Mouse (Mus musculus) heart, postnatal 14 days (tissue): ENCODE results near the gene Camta1. TPM values are rescaled to one million over a fixed set of nuclear protein-coding genes. Genes with fewer than 3 reads are reported as not detected.

Experiments used
- DNase-seq, 2 experiments: peaks; one replicate each; pipeline ENCODE4 v3.0.0; 2021 to 2022
- intact Hi-C: fragments of 180-260 bp; cut with DNase I; formaldehyde crosslinking; loops from one replicate; pipeline ENCODE4 v1.15.1; 2025
- total RNA-seq, 2 experiments: library from RNA; stranded (reverse); gene quantifications; 2 replicates each; pipeline ENCODE4 v1.2.3; 2021

Camta1 gene
- total RNA-seq, 2 experiments from 2014 or later, result 193 to 199 TPM

DNA sequence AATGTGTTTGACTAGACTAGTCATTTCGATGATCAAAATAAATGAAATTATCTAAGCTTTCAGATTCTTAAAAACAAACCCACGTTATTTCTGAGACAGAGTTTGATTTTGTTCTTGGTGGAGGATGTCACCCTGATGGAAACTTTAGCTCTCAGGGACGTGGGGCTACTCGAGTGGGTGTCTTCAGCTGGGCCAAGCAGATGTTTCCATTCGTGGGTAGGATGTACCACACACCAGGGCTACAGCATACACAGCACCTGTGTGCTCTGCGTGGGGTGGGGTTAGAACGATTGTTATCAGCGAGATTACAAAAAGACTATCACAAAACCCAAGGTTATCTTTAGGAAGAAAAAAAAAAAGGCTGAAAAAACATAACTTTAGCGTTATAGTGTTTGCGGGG lies 910.7 kb downstream of the Camta1 start:
- DNase-seq, result no peak
- intact Hi-C loops, result no loop called here

DNA sequence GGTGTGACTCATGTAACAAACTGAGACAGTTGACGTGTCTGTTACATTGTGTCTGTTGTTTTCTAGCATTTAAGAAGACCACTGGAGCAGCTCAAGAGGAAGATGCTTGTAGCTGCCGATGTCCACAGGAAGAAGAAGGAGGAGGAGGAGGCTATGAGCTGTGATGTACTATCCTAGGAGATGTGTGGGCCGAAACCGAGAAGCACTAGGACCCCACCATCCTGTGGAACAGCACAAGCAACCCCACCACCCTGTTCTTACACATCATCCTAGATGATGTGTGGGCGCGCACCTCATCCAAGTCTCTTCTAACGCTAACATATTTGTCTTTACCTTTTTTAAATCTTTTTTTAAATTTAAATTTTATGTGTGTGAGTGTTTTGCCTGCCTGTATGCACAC lies 917.0 kb downstream of the Camta1 start:
- no peak for DNase-seq
- intact Hi-C loops, result no loop called here

DNA sequence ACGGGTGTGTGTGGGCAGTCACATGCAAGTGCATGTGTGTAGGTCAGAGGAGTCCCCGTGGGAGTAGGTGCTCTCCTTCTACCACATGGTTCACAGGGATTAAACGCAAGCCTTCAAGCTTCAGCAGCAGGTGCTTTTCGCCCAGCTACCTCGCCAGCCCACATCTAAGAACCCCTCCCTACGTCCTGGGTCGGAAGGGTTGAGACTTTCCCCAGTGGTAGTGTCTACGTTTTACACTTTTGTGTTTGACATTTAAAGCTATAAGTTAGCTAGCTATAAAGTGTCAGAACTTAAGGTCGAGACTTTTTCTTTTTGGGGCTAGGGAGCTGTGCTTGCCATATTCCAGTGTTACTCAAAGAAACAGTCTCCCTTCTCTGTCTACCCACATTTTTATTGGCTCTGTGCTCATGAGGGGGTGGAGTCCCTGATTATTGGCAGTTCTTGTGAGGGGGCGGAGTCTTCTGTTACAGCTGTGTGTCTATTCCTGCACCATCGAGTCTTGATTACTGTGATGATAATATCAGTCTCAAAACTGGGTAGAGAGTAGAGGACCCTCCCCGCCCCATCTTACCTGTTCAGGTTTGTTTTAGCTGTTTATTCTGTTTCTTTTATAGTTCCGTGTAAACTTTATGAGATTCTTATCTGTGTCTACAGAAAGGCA lies 921.6 kb downstream of the Camta1 start:
- DNase-seq, result no peak
- intact Hi-C loops, result no loop called here

DNA sequence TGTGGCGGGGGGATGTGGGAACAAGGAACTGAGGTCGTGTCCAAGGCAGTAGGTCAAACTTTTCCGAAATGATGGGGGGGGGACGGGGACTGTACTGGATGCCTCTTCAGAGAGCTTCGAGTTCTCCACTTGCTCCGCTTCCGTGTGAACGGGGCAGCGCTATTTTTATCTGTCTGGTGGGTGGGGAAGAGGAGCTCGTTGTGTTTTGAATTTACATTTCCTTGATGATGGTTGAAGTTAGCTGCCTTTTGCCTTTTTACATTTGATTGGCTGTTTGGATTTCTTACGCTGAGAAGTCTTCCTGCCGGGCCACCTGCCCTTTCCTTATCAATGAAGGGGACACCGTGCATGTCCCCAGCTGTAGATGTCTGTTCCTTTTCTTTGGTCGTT lies 923.6 kb downstream of the Camta1 start:
- intact Hi-C loops, result no loop called here
- no peak for DNase-seq

DNA sequence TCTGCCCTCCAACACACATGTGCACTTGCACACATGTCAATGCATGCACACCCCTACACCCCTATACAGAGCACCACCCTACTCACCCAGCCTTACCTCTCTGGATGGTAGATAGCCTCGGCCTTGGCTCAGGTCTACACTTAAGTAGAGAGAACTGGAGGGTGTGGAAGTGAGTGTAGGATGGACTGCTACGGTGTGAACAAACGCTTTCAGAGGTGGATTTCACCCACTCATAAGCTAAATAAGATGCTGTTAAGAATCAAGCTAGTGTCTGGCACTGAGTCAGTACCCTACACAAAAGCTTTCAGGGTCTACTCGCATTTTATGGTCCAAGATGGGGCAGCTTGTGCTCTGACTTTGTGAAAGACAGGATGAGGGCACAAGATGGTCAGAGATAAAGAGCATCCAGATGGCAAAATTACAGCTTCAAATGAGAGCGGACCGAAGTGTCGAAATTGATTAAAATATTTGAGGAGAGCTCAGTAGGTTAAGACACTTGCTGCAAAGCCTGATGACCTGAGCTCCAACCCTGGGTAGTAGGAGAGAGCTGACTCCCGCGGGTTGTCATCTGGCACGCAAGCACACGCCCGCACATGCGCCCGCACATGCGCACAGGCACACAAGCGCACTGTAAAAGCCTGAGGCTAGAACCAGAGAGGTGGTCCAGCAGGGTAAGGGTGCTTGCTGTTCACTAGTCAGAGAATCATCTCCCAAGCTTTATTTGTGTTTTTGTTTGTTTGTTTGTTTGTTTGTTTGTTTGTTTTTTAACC lies 924.2 kb downstream of the Camta1 start:
- intact Hi-C loops, result no loop called here
- peak; percentile 30 to 39 for DNase-seq

DNA sequence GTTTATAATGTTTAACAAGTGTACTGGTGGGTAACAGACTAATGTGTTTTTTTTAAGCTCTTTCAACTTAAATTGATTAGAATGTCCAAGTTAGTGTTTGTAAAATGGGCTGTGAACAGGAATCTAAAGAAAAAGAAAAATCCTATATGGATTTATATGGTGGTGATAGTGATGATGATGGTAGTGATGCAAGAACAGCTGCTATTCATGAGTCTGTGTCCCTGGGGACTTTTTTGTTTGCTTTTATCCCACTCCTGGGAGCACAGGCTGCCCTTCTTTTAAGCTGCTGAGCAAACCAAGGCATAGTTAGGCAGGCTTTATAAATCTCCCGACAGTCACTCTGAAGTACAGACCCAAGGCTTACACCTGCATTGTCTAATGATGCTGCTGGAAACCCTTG lies 928.2 kb downstream of the Camta1 start:
- intact Hi-C loops, result no loop called here
- DNase-seq, result no peak

DNA sequence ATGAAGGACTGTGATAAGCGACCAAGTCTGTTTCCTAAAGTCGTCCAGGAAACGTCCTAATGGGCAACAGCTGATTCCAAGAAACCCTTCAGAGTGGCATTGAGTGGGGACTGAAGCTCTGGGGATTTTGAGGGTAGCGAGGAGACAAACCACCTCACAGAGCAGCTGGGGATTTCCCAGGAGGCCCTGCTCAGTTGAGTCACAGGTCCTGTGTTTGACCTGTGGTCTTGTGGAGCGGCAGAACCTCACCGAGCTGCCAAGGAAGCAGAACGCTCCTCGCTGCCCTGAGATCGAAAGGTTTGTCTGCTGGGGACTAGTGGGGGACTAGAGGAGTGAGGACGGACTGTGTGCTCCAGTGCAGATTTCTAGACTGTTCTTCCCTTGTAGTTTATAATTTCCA lies 933.9 kb downstream of the Camta1 start:
- intact Hi-C loops, result no loop called here
- DNase-seq, result no peak

DNA sequence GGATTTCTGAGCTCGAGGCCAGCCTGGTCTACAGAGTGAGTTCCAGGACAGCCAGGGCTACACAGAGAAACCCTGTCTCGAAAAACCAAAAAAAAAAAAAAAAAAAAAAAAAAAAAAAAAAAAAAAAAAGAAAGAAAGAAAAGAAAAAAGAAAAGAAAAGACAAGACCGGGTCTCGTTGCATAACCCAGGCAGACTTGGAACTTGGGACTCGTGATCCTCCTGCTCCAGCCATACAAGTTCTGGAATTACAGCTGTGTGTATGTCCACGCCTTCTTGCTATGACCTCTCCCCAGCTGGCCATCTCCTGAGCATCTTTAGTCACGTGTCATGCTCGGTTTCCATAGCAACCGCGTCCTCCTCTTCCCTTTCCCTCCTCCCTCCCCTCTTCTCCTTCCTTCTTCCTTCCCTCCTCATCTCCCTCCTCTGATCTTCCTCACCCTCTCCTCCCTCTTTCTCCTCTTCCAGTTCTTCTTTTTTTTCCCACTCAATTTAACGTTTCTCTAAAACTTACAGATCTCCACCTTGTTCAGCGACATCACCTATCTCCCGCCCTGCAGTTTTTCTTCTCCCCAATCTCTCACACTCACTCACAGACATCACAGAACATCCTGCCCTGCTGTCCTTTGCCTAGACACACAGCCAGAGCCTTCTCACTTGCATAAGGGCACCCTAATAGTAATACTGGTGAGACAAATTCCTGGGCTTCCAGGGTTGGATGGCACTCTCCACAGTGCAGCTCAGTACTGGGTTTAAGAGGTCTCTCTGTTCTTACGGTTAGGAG lies 934.6 kb downstream of the Camta1 start:
- intact Hi-C loops, result no loop called here

DNA sequence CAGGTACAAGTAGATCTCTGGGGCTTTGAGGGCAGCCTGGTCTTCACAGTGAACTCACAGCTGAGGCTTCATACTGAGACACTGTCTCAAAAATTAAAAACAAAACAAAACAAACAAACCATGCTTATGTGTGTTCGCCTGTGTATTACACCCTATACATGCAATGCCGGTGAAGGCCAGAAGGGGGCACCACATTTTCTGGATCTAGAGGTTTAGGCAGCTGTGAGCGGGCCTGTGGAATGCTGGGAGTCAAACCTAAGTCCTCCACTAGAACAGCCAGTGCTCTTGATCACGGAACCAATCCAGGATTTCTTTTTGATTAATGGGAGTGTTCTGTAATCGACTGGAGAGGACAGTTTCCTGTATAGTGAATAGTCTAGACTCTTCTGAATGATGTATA lies 935.8 kb downstream of the Camta1 start:
- no peak for DNase-seq
- intact Hi-C loops, result no loop called here

More for the DNA sequence above, 934.6 kb downstream of the Camta1 start:
- no peak for DNase-seq

DNA sequence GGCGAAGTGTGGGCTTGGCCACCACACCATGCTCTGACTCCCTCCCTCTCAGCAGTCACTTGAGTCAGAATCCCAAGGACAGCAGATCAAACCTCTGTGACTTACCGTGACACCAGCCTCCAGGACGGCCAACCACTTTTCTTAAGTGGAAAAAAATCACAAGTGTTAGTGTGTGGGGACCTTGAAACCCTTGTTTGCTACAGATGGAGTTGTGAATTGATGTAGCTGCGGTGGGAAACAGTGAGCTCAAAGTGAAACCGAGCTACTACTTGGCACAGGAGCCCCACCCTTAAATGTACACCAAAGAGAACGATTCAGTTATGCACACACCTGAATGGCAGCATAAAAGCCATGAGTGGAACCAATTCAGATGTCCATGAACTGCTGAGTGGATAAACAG lies 936.7 kb downstream of the Camta1 start:
- intact Hi-C loops, result no loop called here

DNA sequence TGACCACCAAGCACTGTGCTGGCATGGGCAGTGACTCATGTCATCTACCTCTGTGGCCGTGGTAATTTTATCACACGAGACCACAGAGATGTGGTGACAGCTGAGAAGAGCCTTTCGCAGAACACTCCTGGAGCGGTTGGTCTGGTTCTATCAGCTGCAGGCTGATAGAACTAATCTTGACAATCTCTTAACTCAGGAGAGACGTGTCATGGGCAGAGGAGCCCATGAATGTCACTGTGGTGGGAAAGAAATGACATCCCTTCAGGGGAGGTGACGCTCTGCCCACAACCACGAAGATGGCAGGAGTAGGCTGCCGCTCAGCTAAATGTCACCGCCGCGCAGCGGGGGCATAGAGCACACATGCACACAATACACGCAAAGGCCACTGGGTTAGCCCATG lies 937.4 kb downstream of the Camta1 start:
- intact Hi-C loops, result no loop called here

More for the DNA sequence above, 936.7 kb downstream of the Camta1 start:
- no peak for DNase-seq

DNA sequence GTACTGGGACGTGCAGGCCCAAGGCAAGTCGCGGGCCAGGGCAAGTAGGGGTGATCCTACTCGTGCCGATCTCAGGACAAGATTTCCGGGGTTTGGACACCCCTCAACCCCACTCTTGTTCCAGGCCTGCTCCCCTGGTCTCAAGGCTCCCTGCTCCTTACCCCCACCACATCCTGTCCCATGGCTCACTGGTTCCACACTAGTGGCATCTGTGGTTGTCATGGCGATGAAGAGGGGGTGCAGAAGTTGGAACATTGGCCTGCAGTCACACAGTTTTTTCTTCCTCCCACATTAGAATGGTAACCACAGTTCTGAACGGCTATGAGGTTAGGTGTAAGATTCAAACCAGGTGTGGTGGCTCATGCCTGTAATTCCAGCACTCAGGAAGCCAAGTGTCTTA lies 940.5 kb downstream of the Camta1 start:
- intact Hi-C loops, result no loop called here
- DNase-seq, result no peak

More for the DNA sequence above, 937.4 kb downstream of the Camta1 start:
- DNase-seq, result no peak

DNA sequence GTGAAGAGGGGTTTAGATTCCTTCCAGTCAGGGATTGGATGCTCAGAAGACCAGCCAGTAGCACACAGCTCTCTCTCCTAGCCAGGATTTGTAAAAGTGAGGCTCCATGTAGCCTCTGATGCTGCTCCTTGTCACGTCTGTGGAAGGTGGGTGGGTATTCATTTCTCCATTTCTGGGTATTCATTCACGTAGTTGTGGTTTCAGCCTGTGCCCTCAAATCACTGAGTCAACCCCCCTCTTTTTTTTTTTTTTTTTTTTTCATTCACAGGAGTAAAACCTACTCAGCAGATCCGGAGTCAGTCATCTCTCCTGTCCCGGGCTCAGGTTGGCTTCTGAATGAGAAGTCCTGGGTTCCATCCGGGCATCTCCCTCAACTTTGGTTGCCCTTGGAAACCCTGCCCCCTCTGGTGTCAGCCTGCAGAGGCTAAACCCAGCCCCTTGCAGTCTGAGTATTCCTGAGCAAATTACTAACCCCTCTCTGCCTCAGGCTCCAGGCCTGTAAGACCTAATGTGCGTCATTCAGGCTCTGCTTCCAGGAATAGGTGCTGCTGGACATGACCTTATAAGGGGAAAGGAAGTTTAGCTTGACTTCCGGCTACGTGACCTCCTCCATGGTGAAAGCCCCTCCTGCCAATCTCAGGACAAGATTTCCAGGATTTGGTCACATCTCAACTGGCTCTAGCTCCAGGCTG lies 944.2 kb downstream of the Camta1 start:
- DNase-seq, result no peak
- intact Hi-C loops, result no loop called here

DNA sequence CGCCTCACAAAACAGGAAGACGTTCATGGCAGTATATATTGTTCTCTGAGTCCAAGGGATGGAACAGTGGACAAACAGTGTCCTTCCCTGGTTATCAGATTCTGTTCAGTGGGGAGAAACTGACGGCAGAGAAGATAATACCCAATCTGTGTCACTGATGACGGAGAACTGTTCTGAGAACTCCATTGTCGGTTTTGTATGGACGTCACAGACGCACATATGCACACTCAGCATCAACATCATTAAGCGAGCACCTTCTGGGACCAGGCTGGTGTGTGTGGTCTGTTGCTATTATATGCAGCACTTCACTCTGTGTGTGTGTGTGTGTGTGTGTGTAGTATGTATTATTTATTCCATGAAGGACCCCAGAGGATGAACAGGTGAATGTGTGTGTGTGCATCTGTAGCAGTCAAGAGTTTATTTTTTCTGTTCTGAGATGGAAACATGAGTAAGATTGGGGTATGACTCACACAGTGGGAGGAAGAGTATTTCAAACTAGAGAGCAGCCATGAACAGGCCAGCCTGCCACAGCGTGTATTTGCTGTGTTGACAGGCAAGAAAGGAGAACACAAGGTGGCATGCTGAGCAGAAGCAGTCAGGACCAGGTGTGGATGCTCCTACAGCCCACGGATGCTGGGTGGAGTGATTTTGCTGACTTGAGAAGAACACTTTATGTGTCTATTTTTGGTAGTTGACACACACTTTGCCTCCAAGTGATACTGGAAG lies 946.3 kb downstream of the Camta1 start:
- no peak for DNase-seq
- intact Hi-C loops, result no loop called here

DNA sequence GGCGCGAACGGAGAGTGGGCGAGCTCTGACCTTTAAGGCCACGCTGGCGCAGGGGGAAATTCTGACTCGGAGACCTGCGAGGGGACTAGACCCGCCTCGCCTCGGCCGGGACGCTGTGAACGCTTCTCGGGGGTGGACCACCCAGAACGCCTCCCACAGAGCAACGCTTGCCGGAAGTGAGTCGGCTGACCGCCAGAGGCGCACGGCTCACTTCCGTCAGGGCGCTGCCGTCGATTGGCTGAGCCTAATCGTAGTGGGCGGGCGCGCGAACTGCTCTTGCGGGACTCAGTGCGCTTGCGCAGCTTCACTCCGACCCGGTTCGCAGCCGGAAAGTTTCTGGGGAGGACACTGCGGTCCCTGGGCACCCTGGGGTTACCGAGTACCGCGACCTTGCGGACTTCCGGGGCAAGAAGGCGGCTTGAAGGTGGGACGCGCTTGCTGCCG lies 947.4 kb downstream of the Camta1 start, which contains the start of the genes Park7 and Tnfrsf9:
Gene Park7, minus strand, starts transcription at position 148 of the 444 bp plus-strand sequence.
Gene Tnfrsf9, plus strand, starts transcription at position 273 of the 444 bp plus-strand sequence.
- DNase-seq, result peak; percentile 98
- intact Hi-C loops, result no loop called here

DNA sequence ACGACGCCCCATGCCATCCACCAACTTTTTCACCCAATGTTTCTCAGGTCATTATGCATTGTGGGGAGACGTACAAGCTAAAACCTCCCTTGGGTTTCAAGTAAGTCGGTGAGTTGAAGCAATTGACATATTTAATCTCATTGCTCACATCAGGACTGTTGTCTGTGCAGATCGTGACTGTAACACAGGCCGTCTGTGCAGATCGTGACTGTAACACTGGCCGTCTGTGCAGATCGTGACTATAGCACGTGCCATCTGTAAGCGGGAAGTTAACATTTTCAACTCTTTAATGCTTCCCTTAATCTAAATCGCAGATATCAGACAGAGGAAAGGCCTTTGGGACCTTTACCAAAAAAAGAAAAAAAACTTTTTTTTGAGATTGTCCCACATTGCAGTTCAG lies 947.9 kb downstream of the Camta1 start:
- no peak for DNase-seq
- intact Hi-C loops, result no loop called here

DNA sequence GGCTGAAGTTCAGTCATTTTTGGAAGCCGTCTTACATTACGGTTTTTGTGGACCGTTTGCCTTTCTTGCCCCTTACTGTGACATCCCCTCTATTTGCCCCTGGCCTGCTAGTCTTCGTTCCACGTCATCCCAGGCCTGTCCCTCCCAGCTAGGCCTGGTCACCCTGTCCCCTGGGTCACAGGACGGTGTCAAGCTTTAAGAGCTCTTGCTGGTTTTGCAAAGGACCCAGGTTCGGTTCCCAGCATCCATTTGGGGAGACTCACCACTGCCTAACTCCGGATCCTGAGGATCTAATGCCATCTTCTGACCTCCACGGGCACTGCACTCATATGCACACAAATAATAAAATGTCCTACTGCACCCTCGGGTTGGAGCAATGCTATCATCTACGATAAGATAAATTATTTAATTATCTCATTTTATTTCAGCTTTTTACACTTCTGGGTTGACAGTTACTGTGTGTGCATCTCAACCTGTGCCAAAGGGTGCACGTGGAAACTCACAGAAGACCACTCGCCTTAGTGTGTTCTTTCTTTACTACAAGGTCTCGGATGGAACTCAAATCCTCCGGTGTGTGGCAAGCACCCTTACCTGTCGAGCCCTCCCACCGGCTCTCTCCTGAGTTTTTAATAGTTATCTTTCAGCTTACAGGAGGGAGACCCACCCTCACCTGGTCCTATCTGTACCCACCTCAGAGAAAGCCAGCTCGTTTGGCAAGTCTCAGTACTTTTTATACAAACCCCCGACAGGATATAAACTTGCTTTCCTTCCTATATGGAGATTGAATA lies 951.3 kb downstream of the Camta1 start:
- DNase-seq, result no peak
- intact Hi-C loops, result no loop called here

DNA sequence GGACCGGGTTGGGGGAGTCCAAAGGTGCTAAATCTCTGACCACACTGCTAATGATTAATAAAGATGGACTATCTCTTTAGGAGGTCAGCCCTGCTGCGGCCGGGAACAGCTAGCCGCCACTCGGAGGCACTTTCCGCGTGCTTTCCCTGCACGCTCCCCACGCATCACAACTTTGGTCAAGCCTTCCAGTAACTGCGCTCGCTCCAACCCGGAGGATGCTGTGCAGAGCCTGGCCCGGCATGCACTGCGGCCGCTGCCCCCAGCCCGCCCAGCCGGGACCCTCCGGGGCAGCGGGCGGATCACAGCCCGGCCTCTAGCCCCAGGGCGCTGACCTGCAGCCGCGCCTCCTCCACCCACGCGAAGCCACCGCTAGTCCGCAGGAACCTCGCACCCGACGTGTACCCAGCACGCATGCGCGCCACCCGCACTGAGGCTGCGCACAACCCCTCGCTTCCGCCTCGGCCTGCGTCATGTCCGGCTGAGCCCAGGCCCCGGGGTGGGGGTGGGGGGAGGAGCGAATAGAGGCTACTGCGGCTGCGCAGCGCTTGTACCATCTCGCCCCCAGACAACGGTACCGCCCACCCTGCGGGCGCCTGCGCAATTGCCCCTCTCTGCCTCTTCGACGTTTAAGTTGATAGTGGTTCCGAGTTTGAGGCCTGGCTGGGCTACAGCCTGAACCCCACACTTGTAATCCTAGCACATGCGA lies 952.1 kb downstream of the Camta1 start:
- peak; percentile 99 to 100 for DNase-seq
- intact Hi-C loops, result no loop called here
